Mouse (Mus musculus) Patski (cell line): ENCODE measurements around the gene Gngt2. TPM values are rescaled to one million over a fixed set of nuclear protein-coding genes. Genes with fewer than 3 reads are reported as not detected.

Source experiments
- ATAC-seq: fragments of 100-300 bp; one replicate; pipeline ENCODE4 v1.8.0; 2021
- CTCF ChIA-PET: fragments of 350-600 bp; sonication (Branson Sonifier 250); formaldehyde crosslinking; loops from one replicate; lab custom pipeline; 2022; ENCODE audit warnings: inconsistent platforms; lab: Charles Lee
- POLR2A ChIA-PET: fragments of 350-600 bp; sonication (Branson Sonifier 250); formaldehyde crosslinking; loops from one replicate; lab custom pipeline; 2022; ENCODE audit warnings: antibody characterized with exemption, inconsistent platforms; lab: Charles Lee
- DNase-seq: peaks from one replicate; pipeline ENCODE4 v3.0.0-alpha.2; 2011; ENCODE audit warnings: low read depth, low spot score
- H3K27me3 ChIP-seq: fragments of 371-371 bp; one replicate; pipeline ENCODE4 v1.5.1; 2021
- CTCF ChIP-seq: fragments of 100-300 bp; IDR thresholded peaks from one replicate; pipeline ENCODE4 v1.5.1; 2021
- in situ Hi-C: fragments of 300-500 bp; cut with MboI; formaldehyde crosslinking; loops from 3 replicates; pipeline ENCODE4 v1.11.1; 2018; ENCODE audit warnings: low pct_unique_long_range_greater_than_20kb, mixed read lengths
- polyA plus RNA-seq: library from polyadenylated mRNA; unstranded; gene quantifications from one replicate; pipeline ENCODE4 v1.2.3, GENCODE M21; 2021

The Gngt2 gene
- polyA plus RNA-seq, 1 experiment from 2014 or later: not detected

DNA sequence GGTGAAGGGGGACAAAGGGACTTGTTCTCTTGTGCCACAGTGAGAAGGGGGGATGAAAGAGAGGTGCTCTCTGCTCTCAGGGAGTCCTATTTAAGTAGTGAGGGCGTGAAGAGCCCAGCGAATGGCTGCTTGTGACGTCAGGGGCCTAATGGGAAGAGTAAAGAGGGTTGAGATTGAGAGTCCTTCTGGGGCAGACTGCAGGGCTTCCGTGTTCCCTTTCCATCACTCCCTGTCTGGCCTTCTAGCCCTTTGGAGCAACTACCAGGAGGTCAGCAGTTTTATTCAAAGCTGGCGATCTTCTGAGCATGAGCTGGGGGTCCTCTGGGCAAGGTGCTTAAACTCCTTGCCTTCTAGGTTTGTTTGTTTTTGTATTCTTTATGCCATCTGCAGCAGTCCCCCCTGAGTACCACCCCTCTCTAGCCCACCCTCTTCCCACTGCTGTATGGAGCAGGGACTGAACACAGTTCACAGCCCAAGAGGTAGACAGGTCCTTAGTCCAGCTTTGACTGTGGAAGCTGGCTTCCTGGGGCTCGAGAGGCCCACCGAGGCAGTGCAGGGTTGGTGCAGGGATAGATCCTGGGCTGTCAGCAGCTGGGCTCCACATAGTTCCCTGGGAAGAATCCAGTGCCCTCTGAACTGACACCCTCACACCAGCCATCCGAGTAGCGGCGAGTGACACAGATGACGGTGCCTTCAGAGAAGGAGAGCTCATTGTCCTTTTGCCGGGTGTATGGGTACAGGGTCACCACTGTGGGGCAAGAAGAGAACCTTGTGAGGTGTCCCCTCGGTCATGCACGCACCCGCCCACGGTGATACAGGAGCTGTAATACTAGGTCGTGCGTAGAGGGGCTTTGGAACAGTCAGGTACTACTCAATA, 4.6 kb upstream of the Gngt2 start:
- ChIA-PET CTCF (interaction anchor here (1.0 kb wide), 1 partner anchor 18 kb away, joined by 3 read pairs; no protein-coding TSS in a partner anchor), POLR2A (no interaction called here)
- TF ChIP-seq CTCF: no peak
- no peak for DNase-seq
- ATAC-seq: no peak
- peaks cover 7% of the 10 kb centered on the region for H3K27me3 ChIP-seq
- in situ Hi-C loops: no loop called here

DNA sequence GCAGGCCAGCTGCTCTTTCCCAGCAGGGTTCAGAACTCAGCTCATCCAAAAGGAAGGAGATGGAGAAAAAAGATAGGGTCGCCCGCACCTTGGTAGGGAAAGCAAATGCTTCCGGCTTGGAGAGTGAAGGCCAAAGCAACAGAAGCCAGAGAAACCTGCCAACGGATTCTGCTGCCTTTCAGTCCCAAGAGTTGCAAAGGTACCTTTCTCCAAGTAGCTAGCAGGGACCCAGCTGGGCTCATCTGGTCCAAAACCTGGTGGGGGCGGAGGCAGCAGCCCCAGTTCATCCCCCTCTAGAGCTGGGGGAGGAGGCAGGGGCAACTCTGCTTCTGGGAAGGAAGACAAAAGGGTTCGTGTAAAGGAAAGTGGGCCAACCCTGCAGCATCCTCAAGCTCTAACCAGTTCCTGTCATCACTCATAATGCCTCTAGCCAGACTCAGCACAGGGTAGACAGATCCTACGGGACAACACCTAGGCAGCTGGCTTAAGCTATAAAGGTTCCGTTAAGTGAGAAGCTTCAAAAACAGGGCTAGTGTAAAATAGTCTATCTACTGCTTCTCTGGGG, 3.9 kb upstream of the Gngt2 start:
- TF ChIP-seq CTCF: no peak
- POLR2A ChIA-PET: no interaction called here
- CTCF ChIA-PET: interaction anchor here (1.0 kb wide), 1 partner anchor 18 kb away, joined by 3 read pairs; no protein-coding TSS in a partner anchor
- no peak for DNase-seq
- in situ Hi-C loops: no loop called here
- no peak for ATAC-seq
- peaks cover 7% of the 10 kb centered on the region for H3K27me3 ChIP-seq

DNA sequence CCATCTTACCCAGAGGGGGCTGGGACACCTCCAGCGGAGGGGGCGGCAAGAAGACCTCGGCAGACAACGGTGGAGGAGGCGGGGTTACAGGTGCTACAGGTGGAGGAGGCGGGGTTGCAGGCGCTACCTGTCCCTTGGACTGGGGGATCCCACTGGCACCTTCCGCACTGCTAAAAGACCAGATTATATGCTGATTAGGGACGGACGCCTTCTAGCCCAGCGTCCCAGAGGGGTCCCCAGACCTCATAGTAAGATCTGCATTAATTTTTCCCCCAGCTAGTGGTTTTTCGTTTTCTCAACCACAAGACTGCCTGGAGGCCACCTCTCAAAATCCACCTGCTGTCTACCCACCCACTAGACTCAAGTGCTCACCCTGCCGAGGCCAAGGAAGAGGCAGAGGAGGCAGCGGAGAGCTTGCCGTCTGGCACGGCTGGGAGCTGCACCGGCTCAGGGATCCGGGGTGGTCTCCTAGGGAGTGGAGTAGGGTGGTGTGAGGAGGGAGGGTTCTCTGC, 3.3 kb upstream of the Gngt2 start:
- ChIA-PET POLR2A (no interaction called here), CTCF (no interaction called here)
- no peak for DNase-seq
- no peak for ATAC-seq
- peaks cover 7% of the 10 kb centered on the region for H3K27me3 ChIP-seq
- TF ChIP-seq CTCF: no peak
- in situ Hi-C loops: no loop called here

DNA sequence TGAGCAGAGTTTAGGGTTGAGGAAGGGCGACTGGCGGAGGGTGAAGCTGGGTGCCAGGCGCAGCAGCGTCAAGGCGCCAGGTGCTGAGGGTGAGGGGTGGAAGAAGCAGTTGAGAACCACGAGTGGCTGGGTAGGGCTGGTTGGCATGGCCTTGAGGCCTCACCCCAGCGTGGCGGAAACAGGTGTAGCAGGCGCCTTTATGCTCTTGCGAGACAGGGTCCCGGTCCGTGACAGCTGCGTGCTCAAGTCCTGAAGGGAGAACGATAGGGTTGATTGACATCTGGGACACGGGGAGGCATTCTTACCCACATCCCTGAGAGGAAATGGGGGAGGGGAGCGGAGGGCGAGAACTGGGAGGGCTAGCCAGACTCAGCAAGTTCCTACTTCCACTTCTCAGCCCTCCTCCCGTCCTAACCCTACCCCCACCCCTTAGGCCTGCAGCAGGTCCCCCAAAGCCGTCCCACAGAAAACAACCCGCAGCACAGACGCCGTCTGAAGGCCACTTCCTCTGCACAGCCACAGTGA, 2.8 kb upstream of the Gngt2 start:
- no peak for DNase-seq
- H3K27me3 ChIP-seq: peaks cover 7% of the 10 kb centered on the region
- POLR2A ChIA-PET: no interaction called here
- in situ Hi-C loops: no loop called here
- no peak for TF ChIP-seq CTCF
- CTCF ChIA-PET: interaction anchor here (1.9 kb wide), 1 partner anchor 10 kb away, joined by 6 read pairs; the partner anchor contains the start of gene Phospho1
- no peak for ATAC-seq

DNA sequence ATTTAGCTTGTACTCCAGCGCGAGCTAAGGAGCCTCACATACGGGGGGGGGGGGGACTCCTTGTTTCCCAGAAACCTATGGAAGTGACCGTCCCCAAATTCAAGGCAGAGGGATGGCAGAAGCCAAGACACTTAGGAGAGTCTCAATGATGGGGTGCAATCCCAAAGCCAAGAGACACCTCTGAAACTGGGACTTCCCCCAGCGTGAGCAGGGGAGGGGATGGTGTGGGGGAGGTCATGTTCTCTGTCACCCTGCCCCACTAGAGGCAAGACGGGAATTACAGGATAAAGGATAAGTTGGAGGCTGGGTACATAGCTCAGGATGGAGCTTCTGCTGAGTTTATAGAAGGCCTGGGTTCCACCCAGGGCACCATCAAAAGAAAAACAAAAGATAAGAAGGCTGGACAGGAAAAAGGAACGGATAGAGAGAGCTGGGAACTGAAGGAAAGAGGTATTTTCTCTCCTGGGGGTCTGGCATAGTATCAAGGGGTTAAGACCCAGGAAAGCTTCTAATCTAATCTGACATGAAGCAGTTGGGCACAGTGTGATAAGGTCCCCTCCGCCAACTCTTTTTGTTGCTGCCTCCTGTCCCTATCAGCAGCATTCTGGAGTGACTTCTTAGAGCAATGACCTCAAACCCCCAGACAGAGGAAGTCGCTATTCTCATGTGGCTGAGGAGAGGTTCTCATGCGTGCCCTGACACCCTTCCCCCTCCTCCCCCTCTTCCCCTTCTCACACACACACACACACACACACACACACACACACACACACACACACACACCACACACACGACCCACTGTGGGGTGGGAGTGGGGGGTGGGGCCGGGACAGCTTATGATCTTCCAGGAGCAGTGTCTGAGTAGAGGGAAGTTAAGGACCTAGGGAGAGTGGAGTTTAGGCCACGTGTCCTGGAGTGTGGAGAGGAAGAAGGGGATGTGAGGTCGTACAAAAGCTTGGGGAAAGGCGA, 2.0 kb upstream of the Gngt2 start:
- ATAC-seq: no peak
- H3K27me3 ChIP-seq: peaks cover 7% of the 10 kb centered on the region

DNA sequence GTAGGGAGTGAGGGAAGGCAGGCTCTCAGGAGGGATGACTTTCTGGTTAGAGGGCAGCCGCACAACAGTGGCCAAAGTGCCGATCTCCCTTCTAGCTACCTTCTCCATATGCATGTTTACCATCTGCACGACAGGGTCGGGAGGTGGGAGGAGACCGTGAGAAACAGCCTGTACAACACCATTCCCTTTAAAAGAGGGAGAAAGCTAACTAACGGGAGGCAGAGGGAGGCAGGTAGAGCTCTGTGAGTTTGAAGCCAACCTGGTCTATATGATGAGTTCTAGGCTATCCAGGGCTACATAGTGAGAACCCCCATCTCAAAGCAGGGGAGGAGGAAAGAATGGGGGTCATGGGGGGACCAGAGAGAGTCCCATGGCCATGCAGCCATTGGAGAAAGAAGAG, 1.2 kb upstream of the Gngt2 start:
- ATAC-seq: no peak
- peaks cover 3% of the 10 kb centered on the region for H3K27me3 ChIP-seq
- in situ Hi-C loops: no loop called here
- DNase-seq: no peak
- ChIA-PET CTCF (interaction anchor here (0.9 to 1.9 kb wide), 2 partner anchors 8 to 11 kb away, joined by 3 to 6 read pairs; partner anchors contain the start of gene Phospho1), POLR2A (no interaction called here)
- TF ChIP-seq CTCF: no peak

More for the DNA sequence above, 2.0 kb upstream of the Gngt2 start:
- in situ Hi-C loops: no loop called here
- TF ChIP-seq CTCF: no peak
- POLR2A ChIA-PET: interaction anchor here (0.6 kb wide), 1 partner anchor 57 kb away, joined by 3 read pairs; no protein-coding TSS in a partner anchor
- CTCF ChIA-PET: interaction anchor here (0.9 to 1.9 kb wide), 2 partner anchors 7 to 10 kb away, joined by 3 to 6 read pairs; partner anchors contain the start of gene Phospho1
- no peak for DNase-seq

DNA sequence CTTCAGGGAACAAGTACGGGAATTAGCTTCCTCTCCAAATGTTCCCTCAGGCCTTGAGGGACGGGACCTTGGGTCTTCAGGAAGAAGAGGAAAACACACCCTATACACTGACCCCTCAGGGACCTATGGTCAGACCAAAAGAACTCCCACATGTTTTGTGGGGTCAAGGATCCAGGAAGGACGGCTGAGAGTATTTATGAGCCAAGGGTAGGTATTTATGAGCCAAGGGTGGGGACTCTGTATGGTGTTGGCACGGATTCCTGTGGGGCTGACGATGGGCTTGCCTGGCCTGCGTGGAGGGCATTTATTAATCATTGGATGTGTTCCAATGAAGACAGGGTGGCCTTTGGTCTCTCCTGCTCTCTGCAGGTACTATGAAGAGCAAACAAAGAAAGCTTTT, 583 bp upstream of the Gngt2 start:
- DNase-seq: no peak
- ChIA-PET POLR2A (no interaction called here), CTCF (interaction anchor here (0.9 kb wide), 1 partner anchor 9 kb away, joined by 3 read pairs; no protein-coding TSS in a partner anchor)
- no peaks in the 10 kb centered on the region for H3K27me3 ChIP-seq
- ATAC-seq: no peak
- TF ChIP-seq CTCF: no peak
- in situ Hi-C loops: no loop called here

DNA sequence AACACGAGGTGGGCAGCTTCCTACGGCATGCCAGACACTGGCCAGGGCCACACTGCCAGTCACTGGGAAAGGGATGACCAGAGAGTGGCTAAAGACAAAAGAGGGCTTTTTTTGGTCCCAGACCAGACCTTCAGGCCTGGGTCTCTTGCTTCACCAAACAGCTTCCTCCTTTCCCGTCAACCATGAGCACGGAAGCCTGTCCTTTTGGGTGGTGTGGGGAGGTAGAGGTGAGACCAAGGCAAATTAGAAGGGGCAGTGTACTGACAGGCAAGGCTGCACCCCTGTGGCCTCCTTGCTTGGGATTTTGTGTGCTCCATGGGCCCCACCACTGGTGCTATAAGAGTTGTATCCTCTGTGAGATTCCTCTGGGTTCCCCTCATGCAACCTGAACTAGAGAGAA, 1.6 kb downstream of the Gngt2 start:
- ATAC-seq: no peak
- POLR2A ChIA-PET: no interaction called here
- H3K27me3 ChIP-seq: no peaks in the 10 kb centered on the region
- in situ Hi-C loops: no loop called here
- no peak for TF ChIP-seq CTCF
- CTCF ChIA-PET: interaction anchor here (1.1 to 2.1 kb wide), 3 partner anchors 11 to 15 kb away, joined by 3 to 5 read pairs (median 4); no protein-coding TSS in a partner anchor
- no peak for DNase-seq

DNA sequence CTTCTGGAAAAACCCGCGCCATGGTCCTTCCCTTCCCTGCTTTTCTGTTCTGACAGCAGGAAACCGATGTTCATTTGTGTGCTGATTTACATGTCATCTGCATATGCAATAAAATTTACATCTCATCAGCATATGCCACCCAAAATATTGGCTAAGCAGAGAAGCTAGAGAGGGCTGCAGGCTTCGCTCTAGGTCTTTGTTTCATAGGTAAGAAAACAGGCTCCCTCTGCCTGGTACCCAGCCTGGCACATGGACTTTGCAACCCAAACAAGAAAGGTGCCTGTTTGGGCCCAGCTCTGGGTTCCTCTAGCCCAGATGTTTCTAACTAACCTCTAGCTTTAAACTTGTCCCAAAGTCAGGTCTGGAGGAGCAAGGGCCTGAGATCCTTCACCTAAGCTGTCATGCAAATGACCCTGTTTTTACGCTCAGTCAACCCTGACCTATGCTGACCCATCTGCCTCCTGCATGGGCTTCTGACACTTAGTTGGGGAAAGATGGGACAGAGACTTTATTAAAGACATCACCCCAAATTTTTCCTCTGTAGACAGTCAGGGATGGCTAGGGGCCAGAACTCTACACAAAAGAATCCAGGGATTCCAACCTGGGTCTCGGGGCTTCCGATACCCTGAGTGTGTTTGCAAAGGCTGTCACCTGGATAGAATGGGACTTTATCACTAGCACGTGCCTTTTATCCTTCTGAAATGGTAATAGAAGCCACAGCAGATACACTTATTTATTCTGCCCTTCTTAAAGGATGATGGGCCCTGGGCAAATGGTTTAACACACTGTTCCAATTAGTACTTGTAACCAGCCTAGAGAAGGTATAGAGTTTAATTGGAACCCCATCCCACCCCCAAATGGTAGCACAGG, 2.2 kb downstream of the Gngt2 start:
- no peak for TF ChIP-seq CTCF
- ChIA-PET POLR2A (no interaction called here), CTCF (interaction anchor here (1.7 to 2.1 kb wide), 2 partner anchors 12 to 14 kb away, joined by 4 to 5 read pairs; no protein-coding TSS in a partner anchor)
- in situ Hi-C loops: no loop called here
- no peak for ATAC-seq
- DNase-seq: no peak
- no peaks in the 10 kb centered on the region for H3K27me3 ChIP-seq
